Mouse (Mus musculus) ES-Bruce4 (cell line): ENCODE data around the gene Pcdh9. TPM values are rescaled to one million over a fixed set of nuclear protein-coding genes. Genes with fewer than 3 reads are reported as not detected.

Experiments used
- H3K27ac ChIP-seq: 2 replicates; pipeline ENCODE4 v1.5.1; 2012; ENCODE audit warnings: low read length, inconsistent platforms; ENCODE audit not compliant: insufficient read depth
- H3K27me3 ChIP-seq: 2 replicates; pipeline ENCODE4 v1.6.1; 2012; ENCODE audit warnings: mild to moderate bottlenecking, low read length, inconsistent platforms; ENCODE audit not compliant: control insufficient read depth, poor library complexity, insufficient read depth, severe bottlenecking
- H3K36me3 ChIP-seq: 2 replicates; pipeline ENCODE4 v1.6.1; 2012; ENCODE audit warnings: inconsistent platforms, mild to moderate bottlenecking, low read length, moderate library complexity; ENCODE audit not compliant: control insufficient read depth, poor library complexity, insufficient read depth, severe bottlenecking
- H3K4me1 ChIP-seq: one replicate; pipeline ENCODE4 v1.8.1; 2011; ENCODE audit warnings: low read length; ENCODE audit not compliant: control insufficient read depth, insufficient read depth
- H3K4me3 ChIP-seq: 2 replicates; pipeline ENCODE4 v1.5.1; 2011; ENCODE audit warnings: low read depth, mild to moderate bottlenecking, low read length
- H3K9ac ChIP-seq: 2 replicates; pipeline ENCODE4 v1.6.1; 2012; ENCODE audit warnings: low read depth, mild to moderate bottlenecking, inconsistent platforms; ENCODE audit not compliant: poor library complexity, severe bottlenecking
- H3K9me3 ChIP-seq: replicated peaks from 2 replicates; pipeline ENCODE4 v1.6.1; 2012; ENCODE audit warnings: mild to moderate bottlenecking, low read length, inconsistent platforms; ENCODE audit not compliant: control insufficient read depth, poor library complexity, insufficient read depth, severe bottlenecking
- CTCF ChIP-seq: IDR thresholded peaks from one replicate; pipeline ENCODE4 v1.8.1; 2011; ENCODE audit warnings: low read depth, low read length
- EP300 ChIP-seq: IDR thresholded peaks from 2 replicates; pipeline ENCODE4 v1.6.1; 2011; ENCODE audit warnings: low read depth, low read length; ENCODE audit not compliant: insufficient read depth
- POLR2A ChIP-seq: IDR thresholded peaks from one replicate; pipeline ENCODE4 v1.8.1; 2011; ENCODE audit warnings: low read length; ENCODE audit not compliant: insufficient read depth
- polyA plus RNA-seq: library from polyadenylated mRNA; stranded (reverse); fragments of >200 nt; gene quantifications from 2 replicates; pipeline ENCODE4 v1.2.4, GENCODE M21; 2011; ENCODE audit warnings: low read depth; ENCODE audit not compliant: missing spikeins, insufficient read depth, insufficient read length

The Pcdh9 gene
- polyA plus RNA-seq, 1 experiment = 0.12 TPM

GRCm38 (mm10) chr14:93085646-93086045, 804.8 kb downstream of the Pcdh9 start:
- H3K4me1 ChIP-seq = no peaks in the 10 kb centered on the region
- H3K4me3 ChIP-seq = no peak overlapping the region
- H3K9ac ChIP-seq = no peak overlapping the region
- H3K9me3 ChIP-seq = no peaks in the 10 kb centered on the region
- no peaks in the 10 kb centered on the region for H3K36me3 ChIP-seq
- TF ChIP-seq POLR2A = no peak
- no peak for TF ChIP-seq CTCF
- TF ChIP-seq EP300 = no peak
- H3K27me3 ChIP-seq = no peaks in the 10 kb centered on the region; the same call in 1 of the 2 replicates
- no peak overlapping the region for H3K27ac ChIP-seq

- H3K9ac ChIP-seq = no peak overlapping the region
- no peaks in the 10 kb centered on the region for H3K9me3 ChIP-seq
- no peaks in the 10 kb centered on the region; the same call in 1 of the 2 replicates for H3K27me3 ChIP-seq
- H3K4me3 ChIP-seq = no peak overlapping the region
- H3K27ac ChIP-seq = no peak overlapping the region
- H3K4me1 ChIP-seq = no peaks in the 10 kb centered on the region
- TF ChIP-seq CTCF (no peak), POLR2A (no peak), EP300 (no peak)
- no peaks in the 10 kb centered on the region for H3K36me3 ChIP-seq
Measured at GRCm38 (mm10) chr14:93083140-93083539, 807.3 kb downstream of the Pcdh9 start.

- Histone ChIP-seq H3K27me3 (no peaks in the 10 kb centered on the region; the same call in 1 of the 2 replicates), H3K36me3 (no peaks in the 10 kb centered on the region), H3K9ac (no peak overlapping the region), H3K4me1 (no peaks in the 10 kb centered on the region), H3K4me3 (no peak overlapping the region), H3K9me3 (no peaks in the 10 kb centered on the region), H3K27ac (no peak overlapping the region)
- TF ChIP-seq CTCF (no peak), POLR2A (no peak), EP300 (no peak)
Measured at GRCm38 (mm10) chr14:93080910-93081309, 809.6 kb downstream of the Pcdh9 start.

GRCm38 (mm10) chr14:93075761-93076160, 814.7 kb downstream of the Pcdh9 start:
- no peaks in the 10 kb centered on the region for H3K4me1 ChIP-seq
- no peak overlapping the region for H3K9ac ChIP-seq
- no peaks in the 10 kb centered on the region for H3K9me3 ChIP-seq
- H3K27me3 ChIP-seq = no peaks in the 10 kb centered on the region
- no peak overlapping the region for H3K4me3 ChIP-seq
- no peak overlapping the region for H3K27ac ChIP-seq
- H3K36me3 ChIP-seq = no peaks in the 10 kb centered on the region
- TF ChIP-seq CTCF (no peak), EP300 (no peak), POLR2A (no peak)

- H3K9me3 ChIP-seq = no peaks in the 10 kb centered on the region
- no peaks in the 10 kb centered on the region for H3K36me3 ChIP-seq
- no peak overlapping the region for H3K9ac ChIP-seq
- H3K4me3 ChIP-seq = no peak overlapping the region
- H3K4me1 ChIP-seq = no peaks in the 10 kb centered on the region
- TF ChIP-seq EP300 (no peak), POLR2A (no peak), CTCF (no peak)
- H3K27ac ChIP-seq = no peak overlapping the region
- no peaks in the 10 kb centered on the region for H3K27me3 ChIP-seq
Measured at GRCm38 (mm10) chr14:93072346-93072745, 818.1 kb downstream of the Pcdh9 start.

- TF ChIP-seq CTCF = no peak
- no peak for TF ChIP-seq POLR2A
- TF ChIP-seq EP300 = no peak
- H3K27ac ChIP-seq = no peak overlapping the region
Measured at GRCm38 (mm10) chr14:93070140-93070539, 820.3 kb downstream of the Pcdh9 start.

More at GRCm38 (mm10) chr14:93070140-93070539, 820.3 kb downstream of the Pcdh9 start:
- Histone ChIP-seq H3K9ac (no peak overlapping the region), H3K36me3 (no peaks in the 10 kb centered on the region), H3K4me3 (no peak overlapping the region), H3K4me1 (no peaks in the 10 kb centered on the region), H3K27me3 (no peaks in the 10 kb centered on the region), H3K9me3 (no peaks in the 10 kb centered on the region)
